Mouse (Mus musculus) lung, adult 18-20 months (tissue): ENCODE measurements around the gene Plekhg5.
A peak's percentile ranks its signal among the peaks of the same experiment; 100 is the strongest.

Experiments used
- DNase-seq, 2 experiments: peaks; one replicate each; pipeline ENCODE4 v3.0.0; 2022; ENCODE audit warnings: mixed read lengths in 2 of 2

Plekhg5 gene

GRCm38 (mm10) chr4:152126026-152126920, 54.0 kb downstream of the Plekhg5 start:
- no peak for DNase-seq

- DNase-seq = no peak
Measured at GRCm38 (mm10) chr4:152127884-152128283, 55.6 kb downstream of the Plekhg5 start.

GRCm38 (mm10) chr4:152128784-152129183, 56.5 kb downstream of the Plekhg5 start:
- DNase-seq = no peak

- DNase-seq = no peak
Measured at GRCm38 (mm10) chr4:152129395-152129930, 57.2 kb downstream of the Plekhg5 start.

GRCm38 (mm10) chr4:152130771-152131653, 58.7 kb downstream of the Plekhg5 start:
- peak; percentile 62 to 72 for DNase-seq

- peak in 1 of 2 experiments; percentile 61 for DNase-seq
Measured at GRCm38 (mm10) chr4:152131809-152132771, 59.8 kb downstream of the Plekhg5 start.

GRCm38 (mm10) chr4:152132772-152133169, 60.5 kb downstream of the Plekhg5 start:
- DNase-seq = no peak

- DNase-seq = no peak
Measured at GRCm38 (mm10) chr4:152133213-152133612, 60.9 kb downstream of the Plekhg5 start.

- peak; percentile 60 to 67 for DNase-seq
Measured at GRCm38 (mm10) chr4:152134507-152134906, 62.2 kb downstream of the Plekhg5 start.

GRCm38 (mm10) chr4:152135363-152135762, 63.1 kb downstream of the Plekhg5 start:
- DNase-seq = no peak

GRCm38 (mm10) chr4:152136112-152136875, 64.0 kb downstream of the Plekhg5 start:
- DNase-seq = no peak

- no peak for DNase-seq
Measured at GRCm38 (mm10) chr4:152136876-152137250, 64.6 kb downstream of the Plekhg5 start.

- peak; percentile 88 to 89 for DNase-seq
Measured at GRCm38 (mm10) chr4:152138497-152139260, 66.4 kb downstream of the Plekhg5 start.

GRCm38 (mm10) chr4:152140441-152140840, 68.1 kb downstream of the Plekhg5 start:
- DNase-seq = peak; percentile 55 to 58

GRCm38 (mm10) chr4:152141521-152142135, 69.3 kb downstream of the Plekhg5 start:
- DNase-seq = no peak

- no peak for DNase-seq
Measured at GRCm38 (mm10) chr4:152143632-152144031, 71.3 kb downstream of the Plekhg5 start.

- DNase-seq = no peak
Measured at GRCm38 (mm10) chr4:152145473-152145872, 73.2 kb downstream of the Plekhg5 start.

GRCm38 (mm10) chr4:152146033-152146827, 73.9 kb downstream of the Plekhg5 start:
- no peak for DNase-seq

GRCm38 (mm10) chr4:152150546-152150945, 78.2 kb downstream of the Plekhg5 start:
- DNase-seq = no peak
